Mouse (Mus musculus) adrenal gland, postnatal 25 days (tissue): ENCODE results near the gene Impg1. TPM values are rescaled to one million over a fixed set of nuclear protein-coding genes. Genes with fewer than 3 reads are reported as not detected.

Experiments used
- DNase-seq: peaks from one replicate; pipeline ENCODE4 v3.0.0; 2021; ENCODE audit warnings: mixed read lengths
- total RNA-seq: library from RNA; stranded (reverse); gene quantifications from 2 replicates; pipeline ENCODE4 v1.2.3, GENCODE M21; 2021

Gene Impg1
- total RNA-seq, 1 experiment from 2014 or later, result not detected

- DNase-seq, result no peak
These were observed 187.5 kb downstream of the Impg1 start for GRCm38 (mm10) chr9:80277770-80278169.

- no peak for DNase-seq
These were observed 188.1 kb downstream of the Impg1 start for GRCm38 (mm10) chr9:80277157-80277556.

GRCm38 (mm10) chr9:80275772-80276134, 189.5 kb downstream of the Impg1 start:
- DNase-seq, result no peak

- DNase-seq, result no peak
These were observed 190.1 kb downstream of the Impg1 start for GRCm38 (mm10) chr9:80275053-80275771.

DNA sequence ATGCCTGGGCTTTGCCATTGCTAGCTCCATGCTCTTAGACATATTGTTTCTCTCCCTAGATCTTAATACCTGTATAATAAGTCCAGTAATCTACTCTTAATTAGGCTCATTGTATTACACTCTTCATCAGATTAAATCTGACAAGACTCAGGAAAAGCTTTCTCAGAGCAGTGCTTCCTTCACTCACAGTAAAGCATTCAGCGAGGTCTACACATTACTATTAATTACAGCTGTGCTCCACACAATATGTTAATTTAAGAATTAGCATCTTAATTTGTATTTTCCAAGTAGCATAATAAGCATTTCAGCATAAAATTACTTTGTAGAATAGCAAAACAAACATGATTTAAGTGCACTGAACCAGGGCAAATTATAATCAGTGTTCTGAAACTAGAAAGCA, 192.3 kb downstream of the Impg1 start:
- DNase-seq, result no peak

DNA sequence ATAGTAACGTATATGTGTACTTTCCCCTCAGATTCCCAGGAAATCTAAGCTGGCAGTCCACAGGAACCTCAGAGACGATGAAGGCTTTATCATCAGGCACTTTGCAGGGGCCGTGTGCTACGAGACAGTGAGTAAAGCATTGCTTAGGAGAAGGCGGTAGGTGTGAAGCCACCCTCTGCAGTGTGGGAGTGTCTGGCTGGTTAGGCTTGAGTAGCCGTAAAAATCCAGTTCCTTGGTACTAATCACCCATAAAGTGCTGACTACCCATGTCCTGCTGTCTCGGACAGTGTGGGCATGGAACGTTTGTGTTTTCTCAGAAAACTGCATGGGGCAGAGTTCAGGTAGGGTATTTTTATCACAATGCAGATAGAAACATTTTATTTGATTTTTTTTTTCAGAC, 195.7 kb downstream of the Impg1 start:
- no peak for DNase-seq

GRCm38 (mm10) chr9:80266507-80266906, 198.8 kb downstream of the Impg1 start:
- DNase-seq, result no peak

DNA sequence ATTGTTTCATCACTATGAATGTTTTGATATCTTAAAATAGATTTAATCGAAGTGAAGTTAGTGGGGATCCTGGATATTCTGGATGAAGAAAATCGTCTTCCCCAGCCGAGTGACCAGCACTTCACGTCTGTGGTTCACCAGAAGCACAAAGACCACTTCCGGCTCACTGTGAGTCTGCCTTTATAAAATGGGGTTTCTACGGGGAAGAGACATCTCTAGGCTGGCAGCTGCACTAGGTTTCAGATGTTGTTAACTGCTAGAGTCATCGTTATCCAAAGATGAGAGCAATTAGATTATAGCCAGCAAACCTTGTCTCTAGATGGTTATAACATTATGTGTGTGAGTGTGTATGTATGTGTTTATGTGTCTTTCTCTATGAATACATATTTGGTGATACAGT, 199.2 kb downstream of the Impg1 start:
- no peak for DNase-seq
